Mouse (Mus musculus) midbrain, postnatal 0 days (tissue): ENCODE results near the gene A930033H14Rik. TPM values are rescaled to one million over a fixed set of nuclear protein-coding genes. Genes with fewer than 3 reads are reported as not detected.

Experiments
- ATAC-seq: fragments of 200-750 bp; cut with Nextera tagmentation; 2 replicates; pipeline ENCODE4 v1.8.0; 2017; ENCODE audit warnings: moderate number of reproducible peaks, mild to moderate bottlenecking, moderate TSS enrichment, moderate library complexity; ENCODE audit not compliant: low FRiP score
- DNase-seq: peaks from one replicate; pipeline ENCODE4 v3.0.0-alpha.2; 2015; ENCODE audit warnings: low spot score
- H3K27ac ChIP-seq: fragments of 300-500 bp; sonication (generic); 2 replicates; pipeline ENCODE4 v1.5.1; 2014; ENCODE audit warnings: low read depth, mild to moderate bottlenecking, low read length, mixed read lengths
- H3K27me3 ChIP-seq: fragments of 300-500 bp; sonication (generic); 2 replicates; pipeline ENCODE4 v1.6.1; 2014; ENCODE audit warnings: low read length, control low read depth, mixed read lengths; ENCODE audit not compliant: insufficient read depth
- H3K36me3 ChIP-seq: fragments of 300-500 bp; sonication (generic); 2 replicates; pipeline ENCODE4 v1.6.1; 2014; ENCODE audit warnings: low read length, control low read depth, mixed read lengths; ENCODE audit not compliant: insufficient read depth
- H3K4me1 ChIP-seq: fragments of 300-500 bp; sonication (generic); 2 replicates; pipeline ENCODE4 v1.6.1; 2014; ENCODE audit warnings: mild to moderate bottlenecking, control low read depth, antibody characterized with exemption, low read length, mixed read lengths; ENCODE audit not compliant: insufficient read depth
- H3K4me2 ChIP-seq: fragments of 300-500 bp; sonication (generic); 2 replicates; pipeline ENCODE4 v1.6.1; 2014; ENCODE audit warnings: low read depth, mild to moderate bottlenecking, low read length, mixed read lengths; ENCODE audit not compliant: poor library complexity, severe bottlenecking
- H3K4me3 ChIP-seq: fragments of 300-500 bp; sonication (generic); 2 replicates; pipeline ENCODE4 v1.5.1; 2014; ENCODE audit warnings: low read depth, mild to moderate bottlenecking, low read length, moderate library complexity
- H3K9ac ChIP-seq: fragments of 300-500 bp; sonication (generic); replicated peaks from 2 replicates; pipeline ENCODE4 v1.6.1; 2014; ENCODE audit warnings: mild to moderate bottlenecking, low read length, moderate library complexity, mixed read lengths; ENCODE audit not compliant: poor library complexity, severe bottlenecking
- H3K9me3 ChIP-seq: fragments of 300-500 bp; sonication (generic); 2 replicates; pipeline ENCODE4 v1.6.1; 2016; ENCODE audit warnings: low read length, control low read depth
- CTCF ChIP-seq: IDR thresholded peaks from 2 replicates; pipeline ENCODE4 v1.5.1; 2016; ENCODE audit warnings: antibody characterized with exemption, mild to moderate bottlenecking
- WGBS: fragments of 180-500 bp; shearing (Covaris S2); extraction: QIAGEN DNeasy Blood & Tissue Kit; methylation state at CpG from one replicate; pipeline ENCODE4 v1.1.7; 2014; 5-methylcytosine and 5-hydroxymethylcytosine counted together
- polyA plus RNA-seq: library from polyadenylated mRNA; unstranded; fragments of >200 nt; fragmentation: Nextera tagmentation; extraction: Ambion mirVana; gene quantifications from 2 replicates; pipeline ENCODE4 v1.2.1, GENCODE M21; 2015
- total RNA-seq: library from RNA; depleted of rRNA; stranded (reverse); fragments of >200 nt; gene quantifications from 2 replicates; pipeline ENCODE4 v1.2.3, GENCODE M21; 2014

A930033H14Rik gene
- total and polyA plus RNA-seq, 2 experiments from 2014 or later, result 0.93 to 1.5 TPM

DNA sequence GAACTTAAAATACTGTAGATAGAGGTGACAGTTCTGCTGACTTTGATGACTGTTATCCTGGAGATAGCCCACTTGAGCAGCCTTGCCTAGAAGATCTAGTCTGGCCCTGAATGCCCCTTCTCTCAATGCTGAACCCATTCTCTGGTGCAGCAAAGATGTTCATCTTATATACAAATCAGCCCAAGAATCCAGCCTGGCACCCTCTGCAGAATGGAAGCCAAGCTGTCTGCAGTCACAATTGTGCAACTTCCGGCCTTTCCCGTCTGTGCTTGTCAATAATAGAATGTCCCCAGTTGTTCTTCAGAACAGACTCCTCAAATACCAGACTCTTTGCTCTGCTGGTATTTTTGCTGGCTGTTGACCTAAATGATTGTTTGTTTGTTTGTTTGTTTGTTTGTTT, 27.6 kb upstream of the A930033H14Rik start:
- no peak for TF ChIP-seq CTCF
- Histone ChIP-seq H3K9me3 (no peaks in the 10 kb centered on the region), H3K4me1 (no peaks in the 10 kb centered on the region), H3K9ac (no peak overlapping the region), H3K4me3 (no peak overlapping the region), H3K36me3 (no peaks in the 10 kb centered on the region), H3K27me3 (no peaks in the 10 kb centered on the region), H3K27ac (no peak overlapping the region), H3K4me2 (no peak overlapping the region)
- WGBS, result 89% methylated on average over 2 of the region's 2 CpGs
- DNase-seq, result no peak
- ATAC-seq, result no peak

DNA sequence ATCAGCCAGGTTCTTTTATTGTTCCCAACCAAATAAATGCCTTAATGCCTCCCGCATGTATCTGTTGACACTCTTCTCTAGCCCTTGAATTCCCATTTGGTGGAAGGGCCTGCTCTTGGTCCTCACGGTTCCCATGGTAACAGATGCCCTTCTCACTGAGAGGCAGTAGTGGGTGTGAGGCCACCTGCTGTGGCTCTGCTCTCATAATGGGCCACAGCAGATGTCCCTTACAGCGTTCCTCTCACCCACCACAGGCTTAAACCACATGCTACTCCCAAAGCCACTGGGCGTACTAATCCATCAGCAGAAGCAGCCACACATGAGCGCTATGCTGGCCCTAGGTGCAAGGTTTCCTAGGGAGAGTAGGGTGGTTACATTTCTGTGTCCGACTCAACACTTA, 25.4 kb upstream of the A930033H14Rik start:
- no peak overlapping the region for H3K9ac ChIP-seq
- WGBS, result 52% methylated on average over 6 of the region's 6 CpGs
- no peaks in the 10 kb centered on the region for H3K27me3 ChIP-seq
- no peaks in the 10 kb centered on the region for H3K36me3 ChIP-seq
- ATAC-seq (no peak), DNase-seq (no peak)
- no peak overlapping the region for H3K4me2 ChIP-seq
- no peak overlapping the region for H3K27ac ChIP-seq
- TF ChIP-seq CTCF, result no peak
- H3K4me3 ChIP-seq, result no peak overlapping the region
- no peaks in the 10 kb centered on the region for H3K4me1 ChIP-seq
- no peaks in the 10 kb centered on the region for H3K9me3 ChIP-seq

DNA sequence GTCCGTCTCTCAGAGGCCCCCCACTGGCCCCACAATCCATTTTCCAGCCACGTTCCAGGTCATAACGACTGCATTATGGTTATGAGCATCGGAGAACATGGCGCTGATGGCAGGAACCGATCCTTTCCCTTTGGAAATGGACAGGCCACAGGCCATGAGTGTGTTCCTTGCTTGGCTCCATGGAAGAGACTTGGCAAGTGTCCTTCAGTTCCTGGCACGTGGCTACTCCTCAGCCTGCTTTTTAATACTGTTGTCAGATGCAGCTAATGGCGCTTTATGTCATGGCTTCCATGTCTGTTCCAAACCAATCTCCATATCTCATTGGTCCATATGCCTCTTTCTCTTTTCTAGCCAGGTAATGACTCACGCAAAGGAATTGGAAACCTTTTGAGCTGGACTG, 24.9 kb upstream of the A930033H14Rik start:
- no peak overlapping the region for H3K9ac ChIP-seq
- WGBS, result 89% methylated on average over 9 of the region's 9 CpGs
- no peak for TF ChIP-seq CTCF
- H3K4me3 ChIP-seq, result no peak overlapping the region
- H3K27me3 ChIP-seq, result no peaks in the 10 kb centered on the region
- no peak overlapping the region for H3K27ac ChIP-seq
- DNase-seq (no peak), ATAC-seq (no peak)
- H3K9me3 ChIP-seq, result no peaks in the 10 kb centered on the region
- no peak overlapping the region for H3K4me2 ChIP-seq
- H3K36me3 ChIP-seq, result no peaks in the 10 kb centered on the region
- H3K4me1 ChIP-seq, result no peaks in the 10 kb centered on the region

DNA sequence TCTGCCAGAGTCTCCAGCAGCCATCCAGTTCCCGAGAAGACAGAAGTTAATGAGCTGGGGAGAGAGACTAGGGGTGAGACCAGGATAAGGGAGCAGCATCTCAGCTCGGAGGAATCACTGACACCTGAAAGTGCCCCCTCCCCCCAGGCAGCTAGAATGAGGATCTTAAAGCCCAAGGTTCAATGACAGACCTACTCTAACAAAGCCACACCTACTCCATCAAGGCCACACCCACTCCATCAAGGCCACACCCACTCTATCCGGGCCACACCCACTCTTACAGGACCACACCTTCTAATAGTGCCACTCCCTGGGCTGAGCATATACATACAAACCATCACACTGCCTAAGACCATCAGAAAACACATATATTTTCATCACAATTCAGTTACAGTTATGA, 24.3 kb upstream of the A930033H14Rik start:
- no peak for ATAC-seq
- WGBS, result 84% methylated on average over 3 of the region's 3 CpGs

DNA sequence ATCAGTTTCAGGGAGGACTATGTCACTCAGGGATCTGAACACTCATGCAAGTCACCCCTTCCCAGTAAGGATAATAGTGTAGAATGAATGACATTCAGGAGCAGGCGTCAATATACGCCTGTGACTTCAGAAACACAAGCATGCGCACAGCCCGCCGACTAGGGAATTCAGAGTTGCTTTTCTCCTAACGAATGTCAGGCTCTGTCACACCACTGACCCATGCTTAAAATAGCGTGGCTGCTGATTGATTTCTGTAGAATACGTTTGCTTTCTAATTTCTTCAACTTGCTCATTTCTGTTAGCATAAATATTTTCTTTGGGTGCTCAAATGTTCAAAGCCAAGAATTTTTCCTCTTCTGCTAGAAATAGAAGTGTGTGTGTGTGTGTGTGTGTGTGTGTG, 13.1 kb upstream of the A930033H14Rik start:
- WGBS, result 86% methylated on average over 8 of the region's 8 CpGs
- H3K9ac ChIP-seq, result no peak overlapping the region
- no peak for ATAC-seq
- no peaks in the 10 kb centered on the region for H3K4me1 ChIP-seq
- H3K9me3 ChIP-seq, result no peaks in the 10 kb centered on the region
- H3K27me3 ChIP-seq, result no peaks in the 10 kb centered on the region
- H3K4me3 ChIP-seq, result no peak overlapping the region
- TF ChIP-seq CTCF, result no peak
- no peak overlapping the region for H3K27ac ChIP-seq
- H3K4me2 ChIP-seq, result no peak overlapping the region
- DNase-seq, result no peak
- H3K36me3 ChIP-seq, result no peaks in the 10 kb centered on the region

More for the DNA sequence above, 24.3 kb upstream of the A930033H14Rik start:
- Histone ChIP-seq H3K9ac (no peak overlapping the region), H3K4me2 (no peak overlapping the region), H3K4me3 (no peak overlapping the region), H3K27ac (no peak overlapping the region), H3K4me1 (no peaks in the 10 kb centered on the region), H3K36me3 (no peaks in the 10 kb centered on the region), H3K27me3 (no peaks in the 10 kb centered on the region), H3K9me3 (no peaks in the 10 kb centered on the region)
- DNase-seq, result no peak
- TF ChIP-seq CTCF, result no peak

DNA sequence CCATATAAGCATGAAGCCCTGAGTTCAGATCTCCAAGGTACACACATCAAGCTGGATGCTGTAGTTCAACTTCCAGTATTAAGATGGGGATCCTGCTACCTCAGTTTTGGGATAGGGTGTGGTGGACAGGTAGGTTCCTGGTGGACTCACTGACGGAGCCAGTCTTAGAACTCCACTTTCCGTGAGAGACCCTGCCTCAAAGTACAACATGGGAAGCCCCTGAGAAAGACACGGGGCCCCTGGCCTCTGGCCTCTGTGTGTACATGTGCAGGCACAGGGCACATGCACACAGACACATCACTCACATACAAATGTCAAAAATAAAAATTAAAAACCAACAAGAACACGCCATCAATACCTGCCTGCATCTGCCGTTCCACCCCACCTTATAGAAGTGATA, 12.6 kb upstream of the A930033H14Rik start:
- Histone ChIP-seq H3K4me1 (no peaks in the 10 kb centered on the region), H3K4me2 (no peak overlapping the region), H3K4me3 (no peak overlapping the region), H3K36me3 (no peaks in the 10 kb centered on the region), H3K27ac (no peak overlapping the region), H3K27me3 (no peaks in the 10 kb centered on the region), H3K9ac (no peak overlapping the region), H3K9me3 (no peaks in the 10 kb centered on the region)
- WGBS, result 91% methylated on average over 5 of the region's 5 CpGs
- ATAC-seq, result no peak
- DNase-seq, result no peak
- TF ChIP-seq CTCF, result no peak
